Mouse (Mus musculus): Measurements from ENCODE around the gene Ext2. TPM values are rescaled to one million over a fixed set of nuclear protein-coding genes. Genes with fewer than 3 reads are reported as not detected.

The Ext2 gene
- polyA plus RNA-seq, 1 experiment from 2014 or later = 78.9 TPM

DNA sequence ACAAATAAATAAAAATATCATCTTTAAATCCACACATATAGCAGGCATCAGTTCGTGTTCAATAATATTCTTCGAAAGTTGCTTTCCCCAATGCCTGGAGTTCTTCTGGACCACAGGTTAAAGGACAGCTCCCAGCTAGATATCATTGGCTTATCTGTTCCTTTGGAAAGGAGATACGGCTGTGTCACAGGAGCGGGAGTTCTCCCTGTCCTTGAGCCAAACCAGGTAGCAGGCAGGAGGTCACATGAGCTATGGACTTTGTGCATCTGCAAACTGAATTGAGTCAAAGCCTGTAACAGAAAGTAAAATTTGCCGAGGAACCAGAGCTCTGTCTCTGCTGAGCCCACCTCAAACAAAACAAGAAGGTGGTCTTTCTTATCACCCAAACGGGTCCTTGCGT is 209.3 kb downstream of the Ext2 start:
- Histone ChIP-seq H3K27me3 (peaks cover 48% of the 10 kb centered on the region), H3K4me1 (replicated peaks) (peaks cover 23% of the 10 kb centered on the region)
- ATAC-seq (ENCODE audit: insufficient number of reproducible peaks, insufficient read depth, low FRiP score, low TSS enrichment, low read depth) = no peak

More for the DNA sequence above, 209.3 kb downstream of the Ext2 start:
- WGBS = 88% methylated on average over 7 of the region's 7 CpGs
- no peak overlapping the region for H3K9ac ChIP-seq (replicated peaks)
- H3K27ac ChIP-seq = no peak overlapping the region
- no peaks in the 10 kb centered on the region for H3K36me3 ChIP-seq
- H3K9me3 ChIP-seq = no peaks in the 10 kb centered on the region
- H3K4me2 ChIP-seq = no peak overlapping the region
- H3K4me3 ChIP-seq (replicated peaks) = no peak overlapping the region

Other genes starting within 250 kb of the Ext2 start
- gene Alx4, start 180.2 kb downstream of the Ext2 start, polyA plus RNA-seq (2016; fragmentation: Nextera tagmentation; extraction: Ambion mirVana) = 3.4 and 5.1 TPM in 2 replicates
- 8.8 and 11.0 TPM in 2 replicates for gene Accs, start 27.4 kb upstream of the Ext2 start, polyA plus RNA-seq (2016; fragmentation: Nextera tagmentation; extraction: Ambion mirVana)
- not detected in 2 replicates for gene Accsl, start 46.6 kb upstream of the Ext2 start, polyA plus RNA-seq (2016; fragmentation: Nextera tagmentation; extraction: Ambion mirVana)
- 1.2 and 1.9 TPM in 2 replicates for gene Gm13889, start 134.6 kb upstream of the Ext2 start, polyA plus RNA-seq (2016; fragmentation: Nextera tagmentation; extraction: Ambion mirVana)
- gene Gm27027, start 173.8 kb upstream of the Ext2 start, polyA plus RNA-seq (2016; fragmentation: Nextera tagmentation; extraction: Ambion mirVana) = not detected in 2 replicates
- 62.4 and 67.8 TPM in 2 replicates for gene Alkbh3, start 188.2 kb upstream of the Ext2 start, polyA plus RNA-seq (2016; fragmentation: Nextera tagmentation; extraction: Ambion mirVana)